Mouse (Mus musculus) ES-Bruce4 (cell line): ENCODE data around the gene Wtap.
"Not testable (repeated sequence)": the region's sequence is repeated elsewhere in the genome, so short reads cannot be mapped to it uniquely, and the experiment has no call there.

Experiments
- CTCF ChIP-seq: IDR thresholded peaks from one replicate; pipeline ENCODE4 v1.8.1; 2011; ENCODE audit warnings: low read depth, low read length
- POLR2A ChIP-seq: IDR thresholded peaks from one replicate; pipeline ENCODE4 v1.8.1; 2011; ENCODE audit warnings: low read length; ENCODE audit not compliant: insufficient read depth

DNA sequence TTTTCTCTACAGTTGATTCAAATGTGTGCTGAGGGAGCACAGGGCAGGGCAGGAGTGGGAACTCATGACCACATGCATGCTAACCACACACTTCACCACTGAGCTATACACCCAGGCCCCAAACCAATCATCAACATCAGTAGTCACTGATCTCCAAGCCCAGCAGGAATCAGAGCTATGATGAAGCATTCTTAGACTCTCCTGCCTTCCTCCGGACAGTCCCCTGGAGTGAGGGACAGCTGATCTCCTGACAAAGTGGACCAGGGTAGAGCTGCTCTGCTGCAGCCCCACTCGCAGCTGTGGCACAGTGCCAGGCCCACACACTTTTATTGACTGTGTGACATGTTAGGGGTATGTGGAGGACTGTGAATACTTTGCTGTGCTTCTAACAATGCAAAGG lies 34.6 kb downstream of the Wtap start:
- TF ChIP-seq CTCF, POLR2A: not testable (repeated sequence)
